Mouse (Mus musculus): Measurements from ENCODE around the gene Prkar2b.

Gene Prkar2b

GRCm38 (mm10) chr12:31925343-31925742, 135.8 kb downstream of the Prkar2b start:
- in situ Hi-C loops (cut with MboI, MseI): no loop called here

GRCm38 (mm10) chr12:31924135-31924534, 137.0 kb downstream of the Prkar2b start:
- in situ Hi-C loops (cut with MboI, MseI): loop anchor here (5.0 kb wide), 1 partner anchor 417 kb away; no protein-coding TSS in a partner anchor

GRCm38 (mm10) chr12:31920464-31921405, 140.4 kb downstream of the Prkar2b start:
- in situ Hi-C loops (cut with MboI, MseI): loop anchor here (5.0 kb wide), 1 partner anchor 413 kb away; no protein-coding TSS in a partner anchor

GRCm38 (mm10) chr12:31917245-31917644, 143.9 kb downstream of the Prkar2b start:
- in situ Hi-C loops (cut with MboI, MseI): no loop called here

- in situ Hi-C loops (cut with MboI, MseI): no loop called here
Measured at GRCm38 (mm10) chr12:31916691-31917090, 144.4 kb downstream of the Prkar2b start.

- in situ Hi-C loops (cut with MboI, MseI): no loop called here
Measured at GRCm38 (mm10) chr12:31913614-31914013, 147.5 kb downstream of the Prkar2b start.

- in situ Hi-C loops (cut with MboI, MseI): no loop called here
Measured at GRCm38 (mm10) chr12:31912966-31913551, 148.0 kb downstream of the Prkar2b start.

Measured in T-helper 1 cell (primary cell).